Mouse (Mus musculus) hindbrain, embryonic 15.5 days (tissue): Measurements from ENCODE around the gene Cdip1. TPM values are rescaled to one million over a fixed set of nuclear protein-coding genes. Genes with fewer than 3 reads are reported as not detected.
"Not testable (repeated sequence)": the region's sequence is repeated elsewhere in the genome, so short reads cannot be mapped to it uniquely, and the experiment has no call there.

Experiments
- ATAC-seq: fragments of 200-750 bp; cut with Nextera tagmentation; 2 replicates; pipeline ENCODE4 v1.8.0; 2017; ENCODE audit warnings: low read depth, moderate number of reproducible peaks, moderate TSS enrichment; ENCODE audit not compliant: low FRiP score
- H3K27ac ChIP-seq: fragments of 300-500 bp; sonication (generic); replicated peaks from 2 replicates; pipeline ENCODE4 v1.5.1; 2015; ENCODE audit warnings: mild to moderate bottlenecking, inconsistent platforms
- H3K27me3 ChIP-seq: fragments of 300-500 bp; sonication (generic); 2 replicates; pipeline ENCODE4 v1.6.1; 2015; ENCODE audit warnings: control low read depth, inconsistent platforms
- H3K36me3 ChIP-seq: fragments of 300-500 bp; sonication (generic); 2 replicates; pipeline ENCODE4 v1.6.1; 2015; ENCODE audit warnings: control low read depth, inconsistent platforms
- H3K4me1 ChIP-seq: fragments of 300-500 bp; sonication (generic); replicated peaks from 2 replicates; pipeline ENCODE4 v1.6.1; 2015; ENCODE audit warnings: control low read depth, inconsistent platforms
- H3K4me2 ChIP-seq: fragments of 300-500 bp; sonication (generic); 2 replicates; pipeline ENCODE4 v1.6.1; 2015; ENCODE audit warnings: moderate library complexity, mild to moderate bottlenecking, inconsistent platforms
- H3K4me3 ChIP-seq: fragments of 300-500 bp; sonication (generic); 2 replicates; pipeline ENCODE4 v1.5.1; 2015; ENCODE audit warnings: mild to moderate bottlenecking, inconsistent platforms
- H3K9ac ChIP-seq: fragments of 300-500 bp; sonication (generic); 2 replicates; pipeline ENCODE4 v1.6.1; 2015; ENCODE audit warnings: inconsistent platforms
- H3K9me3 ChIP-seq: fragments of 300-500 bp; sonication (generic); 2 replicates; pipeline ENCODE4 v1.6.1; 2016; ENCODE audit warnings: control low read depth, inconsistent platforms
- WGBS: fragments of 180-500 bp; shearing (Covaris S2); methylation state at CpG from one replicate; pipeline ENCODE4 v1.1.7; 2015; 5-methylcytosine and 5-hydroxymethylcytosine counted together
- polyA plus RNA-seq: library from polyadenylated mRNA; unstranded; fragments of >200 nt; fragmentation: Nextera tagmentation; extraction: Ambion mirVana; gene quantifications from 2 replicates; pipeline ENCODE4 v1.2.1, GENCODE M21; 2015

The Cdip1 gene
- 125 and 134 TPM in 2 replicates for polyA plus RNA-seq

DNA sequence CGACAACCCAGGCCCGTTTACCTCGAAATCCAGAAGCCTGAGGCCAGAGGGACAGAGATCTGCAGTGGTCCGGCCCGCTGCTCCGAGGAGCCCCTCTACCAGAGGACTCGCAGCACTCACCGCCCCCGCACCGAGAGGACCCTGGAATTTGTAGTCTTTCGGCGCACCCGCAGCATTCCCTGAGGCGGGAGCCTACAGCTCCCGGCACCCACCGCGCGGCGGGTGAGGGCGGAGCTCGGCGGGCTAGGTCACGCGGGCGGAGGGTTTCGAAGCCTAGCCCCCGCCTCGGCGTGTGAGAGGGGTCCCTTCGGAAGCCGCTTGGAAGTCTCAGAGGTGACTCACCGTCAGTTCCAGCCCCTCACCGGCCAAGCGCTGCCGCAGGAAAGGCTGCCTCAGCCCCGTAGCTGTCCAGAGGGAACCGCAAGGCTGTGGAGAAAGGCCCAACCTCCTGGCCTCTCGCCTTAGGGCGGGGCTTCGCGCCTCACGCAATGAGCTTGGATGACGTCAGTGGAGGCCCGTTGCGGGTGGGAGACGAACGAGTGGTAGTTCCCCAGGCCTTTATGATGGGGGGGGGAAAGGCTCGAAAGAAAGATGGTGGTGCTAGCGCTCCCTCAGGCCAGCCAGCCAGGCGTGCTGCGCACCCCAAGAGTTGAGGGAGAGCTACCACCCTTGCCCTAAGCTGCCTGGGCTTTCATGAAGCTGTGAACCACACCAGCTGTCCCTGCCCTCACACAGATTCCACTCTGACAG lies at the start of gene Cdip1:
Gene Cdip1 (minus strand): TSS at position 483 of the 750 bp plus-strand sequence.
- peak within 1 kb of the TSS; percentile 86 for H3K4me2 ChIP-seq
- H3K36me3 ChIP-seq, result no peaks in the 10 kb centered on the region
- peak within 1 kb of the TSS; percentile 94 for H3K9ac ChIP-seq
- peak within 1 kb of the TSS; percentile 92 for H3K4me3 ChIP-seq
- peaks cover 46% of the 10 kb centered on the region for H3K4me1 ChIP-seq
- peak within 1 kb of the TSS; percentile 97 for H3K27ac ChIP-seq
- H3K9me3 ChIP-seq, result no peaks in the 10 kb centered on the region
- ATAC-seq, result peak; percentile 98
- no peaks in the 10 kb centered on the region for H3K27me3 ChIP-seq
- WGBS, result under 1% methylated on average over 51 of the region's 51 CpGs

DNA sequence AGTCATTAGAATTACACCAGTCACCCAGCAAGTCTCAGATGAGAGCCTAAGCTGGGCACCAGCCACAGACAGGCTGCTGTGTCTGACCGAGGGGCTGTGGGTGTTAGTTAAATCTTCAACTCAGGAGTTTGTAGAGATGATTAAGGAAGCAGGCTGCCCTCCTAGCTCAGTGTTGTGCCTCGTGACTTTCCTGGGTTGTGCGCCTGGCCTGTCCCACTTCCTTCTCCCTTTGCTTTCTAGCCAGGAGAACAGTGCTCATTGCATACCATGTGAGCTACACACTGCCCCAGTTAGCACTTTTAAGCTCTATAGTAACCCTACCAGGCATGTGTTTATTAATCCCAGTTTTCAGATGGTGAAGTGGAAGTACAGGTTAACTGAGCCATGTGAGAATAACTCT lies 49.5 kb upstream of the Cdip1 start:
- ATAC-seq, result no peak
- Histone ChIP-seq H3K9ac (no peak overlapping the region), H3K27me3 (no peaks in the 10 kb centered on the region), H3K9me3 (no peaks in the 10 kb centered on the region), H3K36me3 (no peaks in the 10 kb centered on the region), H3K27ac (no peak overlapping the region), H3K4me3 (no peak overlapping the region), H3K4me1 (no peaks in the 10 kb centered on the region), H3K4me2 (no peak overlapping the region)
- WGBS, result 86% methylated on average over 3 of the region's 3 CpGs

GRCm38 (mm10) chr16:4837631-4838030 lies 47.5 kb upstream of the Cdip1 start:
- no peak for ATAC-seq
- no peaks in the 10 kb centered on the region for H3K36me3 ChIP-seq
- 81% methylated on average over 3 of the region's 3 CpGs for WGBS
- no peaks in the 10 kb centered on the region for H3K4me1 ChIP-seq
- H3K27ac ChIP-seq, result no peak overlapping the region
- H3K4me3 ChIP-seq, result no peak overlapping the region
- H3K9ac ChIP-seq, result no peak overlapping the region
- H3K27me3 ChIP-seq, result no peaks in the 10 kb centered on the region
- no peak overlapping the region for H3K4me2 ChIP-seq
- no peaks in the 10 kb centered on the region for H3K9me3 ChIP-seq

DNA sequence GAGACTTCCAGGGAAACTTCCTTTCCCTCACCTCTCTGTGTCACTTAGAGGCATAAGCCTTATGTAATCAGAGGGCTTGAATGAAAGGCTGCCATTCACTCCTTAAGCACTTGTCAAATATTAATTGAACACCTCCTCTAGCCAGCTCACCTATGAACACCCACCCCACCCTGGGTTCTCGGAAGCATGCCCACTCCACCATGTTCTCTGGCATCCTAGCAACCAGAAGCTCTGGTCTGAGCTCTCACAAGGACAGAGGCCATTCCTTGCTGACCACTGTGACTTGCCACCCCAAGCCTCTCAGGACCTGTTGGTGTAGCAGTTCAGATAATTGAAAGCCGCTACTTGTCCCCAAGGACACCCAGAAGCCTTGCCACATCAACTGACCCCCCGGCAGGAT lies 45.1 kb upstream of the Cdip1 start, which contains the start of gene 4930562C15Rik:
Gene 4930562C15Rik (plus strand): TSS at position 226 of the 400 bp plus-strand sequence.
- no peaks in the 10 kb centered on the region for H3K36me3 ChIP-seq
- WGBS, result 85% methylated on average over 3 of the region's 3 CpGs
- H3K4me3 ChIP-seq, result no peak within 1 kb of the TSS
- H3K27ac ChIP-seq, result no peak within 1 kb of the TSS
- H3K9ac ChIP-seq, result no peak within 1 kb of the TSS
- H3K4me1 ChIP-seq, result no peaks in the 10 kb centered on the region
- no peak within 1 kb of the TSS for H3K4me2 ChIP-seq
- no peaks in the 10 kb centered on the region for H3K9me3 ChIP-seq
- no peak for ATAC-seq
- no peaks in the 10 kb centered on the region for H3K27me3 ChIP-seq

DNA sequence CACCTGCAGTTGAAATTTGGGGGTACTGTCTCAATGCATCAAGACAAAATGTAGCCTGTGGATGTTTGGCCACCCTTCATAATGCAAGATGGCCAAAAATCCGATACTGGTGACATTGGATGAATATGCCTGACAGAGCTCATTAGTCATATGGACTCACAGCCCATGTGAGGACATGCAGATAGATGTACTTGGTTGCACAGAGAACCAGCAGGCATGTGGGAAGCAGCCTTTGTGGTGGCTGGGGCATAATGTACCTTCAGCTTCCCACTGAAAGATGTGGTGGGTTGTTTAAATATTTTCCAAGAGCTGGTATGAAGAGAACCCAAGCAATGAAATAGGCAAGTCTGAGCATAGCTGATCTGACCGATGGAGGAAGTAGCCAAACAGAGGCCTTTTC lies 43.8 kb upstream of the Cdip1 start:
- no peaks in the 10 kb centered on the region for H3K4me1 ChIP-seq
- no peak overlapping the region for H3K4me3 ChIP-seq
- H3K9ac ChIP-seq, result no peak overlapping the region
- ATAC-seq, result no peak
- H3K36me3 ChIP-seq, result no peaks in the 10 kb centered on the region
- H3K9me3 ChIP-seq, result no peaks in the 10 kb centered on the region
- no peak overlapping the region for H3K27ac ChIP-seq
- H3K4me2 ChIP-seq, result no peak overlapping the region
- 79% methylated on average over 2 of the region's 2 CpGs for WGBS
- no peaks in the 10 kb centered on the region for H3K27me3 ChIP-seq

DNA sequence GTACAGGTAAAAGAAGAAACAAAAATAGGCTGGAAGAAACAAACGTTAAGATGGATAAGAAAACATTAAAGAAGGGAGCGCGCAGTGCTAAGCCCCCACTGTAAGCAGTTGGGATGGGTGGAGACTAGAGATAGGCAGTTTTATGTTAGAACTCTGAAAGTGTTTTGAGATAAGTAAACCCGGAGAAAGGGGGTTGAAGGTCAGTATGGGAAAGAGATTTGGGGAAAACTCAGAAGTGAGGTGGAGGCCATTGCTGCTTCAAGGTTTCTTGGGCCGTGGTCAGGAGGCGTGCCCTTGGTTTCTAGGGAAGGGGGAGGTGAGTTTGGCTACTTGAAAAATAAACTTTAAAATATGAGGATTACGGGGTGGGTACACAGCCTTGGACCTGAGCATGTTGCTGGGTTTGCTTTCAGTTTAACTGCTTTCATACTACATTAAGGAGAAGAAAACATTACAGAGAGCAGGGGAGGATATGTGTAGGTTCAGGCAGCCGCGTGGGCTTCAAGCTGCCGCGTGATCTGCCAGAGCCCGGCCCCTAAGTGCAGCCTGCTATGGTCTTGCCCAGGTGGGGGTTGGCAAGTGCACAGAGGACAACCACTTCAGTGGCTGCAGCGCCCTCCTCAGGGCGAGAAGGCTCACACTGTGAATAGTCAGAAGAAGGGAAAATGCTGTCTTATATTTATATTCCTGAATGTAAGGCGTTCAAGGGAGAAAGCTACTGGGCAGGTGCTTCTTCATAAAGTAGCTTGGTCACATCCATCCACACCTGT lies 41.7 kb upstream of the Cdip1 start:
- Histone ChIP-seq H3K4me1 (no peaks in the 10 kb centered on the region), H3K9ac (no peak overlapping the region), H3K27ac (no peak overlapping the region), H3K27me3 (no peaks in the 10 kb centered on the region), H3K4me2 (no peak overlapping the region), H3K4me3 (no peak overlapping the region), H3K9me3 (no peaks in the 10 kb centered on the region), H3K36me3 (no peaks in the 10 kb centered on the region)
- WGBS, result 75% methylated on average over 15 of the region's 15 CpGs
- no peak for ATAC-seq

DNA sequence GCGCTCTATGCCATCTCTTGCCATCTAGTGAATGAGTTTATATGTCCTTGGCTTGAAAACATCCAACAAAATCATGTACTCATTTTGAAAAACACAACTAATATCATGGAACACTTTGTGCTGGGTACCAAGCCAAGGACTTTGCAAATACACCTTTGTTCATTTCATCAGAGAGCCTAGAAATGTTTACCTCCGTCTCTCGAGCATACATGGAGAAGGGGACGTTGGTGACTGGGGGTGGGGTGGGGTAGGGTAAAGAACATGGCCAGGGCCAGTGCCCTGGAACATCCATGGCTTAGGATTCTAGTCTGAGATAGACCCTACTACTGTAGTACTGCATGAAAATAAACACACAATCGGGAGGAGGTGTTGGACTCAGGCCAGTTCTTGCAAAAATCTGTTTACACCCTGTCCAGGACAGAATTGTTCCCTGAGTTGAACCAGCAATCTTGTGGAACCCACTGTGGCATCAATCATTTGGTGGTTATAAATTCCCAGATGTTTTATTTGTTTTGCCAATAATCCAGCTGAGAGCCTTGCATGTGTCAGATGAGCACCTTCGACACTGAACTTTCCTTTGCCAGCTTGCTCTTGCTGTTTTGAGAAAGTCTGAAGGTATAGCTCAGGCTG lies 39.3 kb upstream of the Cdip1 start:
- no peak overlapping the region for H3K27ac ChIP-seq
- H3K27me3 ChIP-seq, result no peaks in the 10 kb centered on the region
- no peaks in the 10 kb centered on the region for H3K36me3 ChIP-seq
- ATAC-seq, result no peak
- H3K9ac ChIP-seq, result no peak overlapping the region
- H3K4me1 ChIP-seq, result no peaks in the 10 kb centered on the region
- H3K4me3 ChIP-seq, result no peak overlapping the region
- no peaks in the 10 kb centered on the region for H3K9me3 ChIP-seq
- no peak overlapping the region for H3K4me2 ChIP-seq
- WGBS, result 84% methylated on average over 6 of the region's 6 CpGs

DNA sequence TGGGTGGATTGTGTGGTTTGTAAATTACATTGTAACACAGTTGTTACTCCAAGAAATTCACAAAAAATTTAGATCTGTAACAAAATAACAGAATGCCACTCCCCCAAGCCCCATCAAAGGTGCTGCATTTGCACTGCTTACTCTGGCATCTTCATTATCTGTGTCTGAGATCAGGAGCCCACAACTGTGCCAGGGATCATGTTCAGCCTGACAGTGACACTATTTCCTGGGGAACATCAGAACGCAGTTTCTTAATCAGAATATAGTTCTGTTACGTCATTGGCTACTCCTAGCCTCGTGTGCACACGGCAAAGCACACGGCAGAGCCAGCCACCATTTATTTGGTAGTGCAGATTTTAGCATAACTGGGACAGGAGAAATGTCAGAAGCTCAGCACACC lies 37.5 kb upstream of the Cdip1 start:
- no peaks in the 10 kb centered on the region for H3K36me3 ChIP-seq
- H3K27ac ChIP-seq, result no peak overlapping the region
- WGBS, result 87% methylated on average over 5 of the region's 5 CpGs
- no peak overlapping the region for H3K4me3 ChIP-seq
- H3K4me2 ChIP-seq, result no peak overlapping the region
- ATAC-seq, result no peak
- no peaks in the 10 kb centered on the region for H3K4me1 ChIP-seq
- no peak overlapping the region for H3K9ac ChIP-seq
- no peaks in the 10 kb centered on the region for H3K27me3 ChIP-seq
- no peaks in the 10 kb centered on the region for H3K9me3 ChIP-seq

- H3K9me3 ChIP-seq, H3K4me1 ChIP-seq, H3K27me3 ChIP-seq, H3K4me3 ChIP-seq, ATAC-seq, H3K36me3 ChIP-seq, H3K4me2 ChIP-seq, H3K9ac ChIP-seq, H3K27ac ChIP-seq: not testable (repeated sequence)
- 78% methylated on average over 5 of the region's 5 CpGs for WGBS
These were observed 34.4 kb upstream of the Cdip1 start for GRCm38 (mm10) chr16:4824466-4824865.

DNA sequence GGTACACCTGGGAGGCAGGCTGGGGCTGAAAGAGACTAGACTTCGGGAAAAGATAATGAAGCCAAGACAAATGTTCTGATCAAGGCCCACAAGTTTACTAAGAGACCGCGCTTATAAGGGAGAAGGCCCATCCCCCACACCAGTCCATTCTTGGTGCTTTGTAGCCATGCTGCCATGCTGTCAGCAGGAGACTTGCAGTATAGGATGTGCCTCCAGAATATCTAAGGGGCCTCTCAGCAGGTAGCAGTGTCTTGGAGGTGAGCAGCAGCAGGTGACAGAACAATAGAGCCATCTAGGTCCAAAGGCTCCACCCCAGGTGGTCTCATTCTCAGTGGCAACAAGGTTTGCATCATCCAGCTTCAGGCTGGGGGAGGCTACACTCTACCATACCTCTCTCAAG lies 28.3 kb upstream of the Cdip1 start:
- Histone ChIP-seq H3K9me3 (no peaks in the 10 kb centered on the region), H3K27me3 (no peaks in the 10 kb centered on the region), H3K4me1 (no peaks in the 10 kb centered on the region), H3K4me2 (no peak overlapping the region), H3K9ac (no peak overlapping the region), H3K4me3 (no peak overlapping the region), H3K27ac (no peak overlapping the region), H3K36me3 (no peaks in the 10 kb centered on the region)
- no peak for ATAC-seq
- 77% methylated on average over 3 of the region's 3 CpGs for WGBS

DNA sequence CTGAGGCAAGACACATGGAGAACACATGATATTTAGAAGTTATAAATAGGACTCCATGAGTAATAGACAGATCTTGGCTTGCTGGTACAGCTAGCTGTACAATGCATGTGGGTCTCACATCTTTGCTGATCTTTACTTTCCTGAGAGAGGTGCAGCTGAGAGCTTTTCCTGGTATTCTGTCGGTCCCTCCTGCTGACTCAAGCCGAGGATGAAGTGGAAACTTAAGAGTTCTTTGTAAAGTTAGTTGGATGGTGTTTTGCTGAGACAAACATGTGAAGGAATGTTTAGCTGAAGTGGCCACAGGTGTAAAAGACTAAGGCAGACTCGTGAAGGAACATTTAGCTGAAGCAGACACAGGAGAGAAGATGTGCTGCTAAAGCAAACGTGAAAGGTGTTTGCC lies 6.5 kb upstream of the Cdip1 start:
- 87% methylated on average over 4 of the region's 4 CpGs for WGBS
- Histone ChIP-seq H3K27me3 (no peaks in the 10 kb centered on the region), H3K4me2 (no peak overlapping the region), H3K9ac (no peak overlapping the region), H3K4me3 (no peak overlapping the region), H3K36me3 (no peaks in the 10 kb centered on the region), H3K4me1 (no peaks in the 10 kb centered on the region), H3K27ac (no peak overlapping the region), H3K9me3 (no peaks in the 10 kb centered on the region)
- ATAC-seq, result no peak

GRCm38 (mm10) chr16:4791332-4791731 lies 1.2 kb upstream of the Cdip1 start:
- Histone ChIP-seq H3K36me3 (no peaks in the 10 kb centered on the region), H3K27me3 (no peaks in the 10 kb centered on the region), H3K4me3 (no peak overlapping the region), H3K27ac (no peak overlapping the region), H3K4me1 (peaks cover 33% of the 10 kb centered on the region), H3K9me3 (no peaks in the 10 kb centered on the region), H3K9ac (no peak overlapping the region), H3K4me2 (no peak overlapping the region)
- ATAC-seq, result no peak
- WGBS, result 68% methylated on average over 2 of the region's 2 CpGs
